In the genomic region with DNA sequence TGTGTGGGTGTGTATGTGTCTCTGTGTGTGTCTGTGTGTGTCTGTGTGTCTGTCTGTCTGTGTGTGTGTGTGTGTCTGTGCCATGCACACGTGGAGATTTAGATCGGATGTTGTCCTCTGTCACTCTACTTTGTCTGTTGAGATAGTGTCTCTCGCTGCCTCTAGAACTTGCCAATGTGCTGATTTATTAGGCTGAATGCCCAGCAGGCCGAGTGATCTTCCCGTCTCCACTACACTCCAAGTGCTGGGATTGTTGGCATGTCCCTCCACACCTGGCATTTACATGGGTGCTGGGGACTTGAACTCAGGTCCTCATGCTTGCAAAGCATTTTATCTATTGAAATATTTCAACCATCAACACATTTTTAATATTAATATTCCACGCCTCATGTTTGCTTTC, we compare ENCODE assay signal across 20 mouse cellular contexts. TPM values are rescaled to one million over a fixed set of nuclear protein-coding genes. Genes with fewer than 3 reads are reported as not detected.
"Had no signal": no experiment of that assay in that cellular context is flagged by ENCODE, and none has a peak within 500 bp of the region (broad histone marks: within the 10 kb centered on the region; RNA-seq: fewer than 3 reads in every experiment).

No protein-coding gene starts in this region.

- H3K4me3 ChIP-seq: limb, embryonic 15.5 days; liver, embryonic 15.5 days; midbrain, embryonic 12.5 days; neural tube, embryonic 13.5 days; stomach, embryonic 15.5 days had no signal

- H3K9ac ChIP-seq: limb, embryonic 15.5 days; liver, embryonic 15.5 days; lung, embryonic 14.5 days; midbrain, embryonic 12.5 days; neural tube, embryonic 13.5 days; stomach, embryonic 15.5 days had no signal

- H3K4me2 ChIP-seq: limb, embryonic 15.5 days; liver, embryonic 15.5 days; lung, embryonic 14.5 days; midbrain, embryonic 12.5 days; neural tube, embryonic 13.5 days; stomach, embryonic 15.5 days had no signal

- H3K36me3 ChIP-seq: limb, embryonic 15.5 days; liver, embryonic 15.5 days; midbrain, embryonic 12.5 days; neural tube, embryonic 13.5 days; stomach, embryonic 15.5 days had no signal

- H3K9me3 ChIP-seq: limb, embryonic 15.5 days; liver, embryonic 15.5 days; midbrain, embryonic 12.5 days; neural tube, embryonic 13.5 days; stomach, embryonic 15.5 days had no signal

- DNase-seq: kidney, adult 8-10 months; kidney, postnatal 36 days; lung, postnatal 10 days; lung, postnatal 4 days; right cerebral cortex, postnatal 14 days; thymus, adult 2 months; thymus, postnatal 25 days had no signal

- H3K27me3 ChIP-seq: limb, embryonic 15.5 days; liver, embryonic 15.5 days; stomach, embryonic 15.5 days had no signal

- ATAC-seq: midbrain, embryonic 16.5 days had no signal

- H3K27ac ChIP-seq: limb, embryonic 15.5 days; liver, embryonic 15.5 days; midbrain, embryonic 12.5 days; neural tube, embryonic 13.5 days; stomach, embryonic 15.5 days had no signal

RNA-seq across cellular contexts. Expression of a gene that starts 51.7 kb away (rescaled TPM):
- total RNA-seq: layer of hippocampus, adult 8-10 months; left cerebral cortex, adult 18-20 months; left cerebral cortex, postnatal 14 days; megakaryocyte-erythroid progenitor cell, adult 5-6 weeks had no signal
- polyA plus RNA-seq: kidney, embryonic 16.5 days; limb, embryonic 11.5 days; limb, embryonic 15.5 days; midbrain, embryonic 12.5 days; midbrain, embryonic 16.5 days; neural tube, embryonic 13.5 days; thymus, adult 2 months had no signal
